Mouse (Mus musculus): Measurements from ENCODE around the gene Tap1.

Gene Tap1

DNA sequence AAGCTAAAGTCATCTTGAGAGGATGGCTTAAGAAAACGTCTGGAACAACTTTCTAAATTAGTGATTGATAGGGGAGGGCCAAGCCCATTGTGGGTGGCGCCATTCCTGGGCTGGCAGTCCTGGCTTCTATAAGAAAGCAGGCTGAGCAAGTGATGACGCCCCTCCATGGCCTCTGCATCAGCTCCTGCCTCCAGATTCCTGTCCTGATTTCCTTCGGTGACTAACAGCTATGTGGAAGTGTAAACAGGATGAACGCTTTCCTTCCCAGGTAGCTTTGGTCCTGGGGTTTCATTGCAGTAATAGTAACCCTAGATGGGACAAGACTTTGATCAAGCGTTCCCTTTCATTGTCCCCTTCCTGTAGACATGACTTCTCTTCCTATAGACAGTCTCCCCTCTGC is 8.3 kb upstream of the Tap1 start:
- DNase-seq (ENCODE audit: extremely low read depth, insufficient read length, low spot score) = no peak

DNA sequence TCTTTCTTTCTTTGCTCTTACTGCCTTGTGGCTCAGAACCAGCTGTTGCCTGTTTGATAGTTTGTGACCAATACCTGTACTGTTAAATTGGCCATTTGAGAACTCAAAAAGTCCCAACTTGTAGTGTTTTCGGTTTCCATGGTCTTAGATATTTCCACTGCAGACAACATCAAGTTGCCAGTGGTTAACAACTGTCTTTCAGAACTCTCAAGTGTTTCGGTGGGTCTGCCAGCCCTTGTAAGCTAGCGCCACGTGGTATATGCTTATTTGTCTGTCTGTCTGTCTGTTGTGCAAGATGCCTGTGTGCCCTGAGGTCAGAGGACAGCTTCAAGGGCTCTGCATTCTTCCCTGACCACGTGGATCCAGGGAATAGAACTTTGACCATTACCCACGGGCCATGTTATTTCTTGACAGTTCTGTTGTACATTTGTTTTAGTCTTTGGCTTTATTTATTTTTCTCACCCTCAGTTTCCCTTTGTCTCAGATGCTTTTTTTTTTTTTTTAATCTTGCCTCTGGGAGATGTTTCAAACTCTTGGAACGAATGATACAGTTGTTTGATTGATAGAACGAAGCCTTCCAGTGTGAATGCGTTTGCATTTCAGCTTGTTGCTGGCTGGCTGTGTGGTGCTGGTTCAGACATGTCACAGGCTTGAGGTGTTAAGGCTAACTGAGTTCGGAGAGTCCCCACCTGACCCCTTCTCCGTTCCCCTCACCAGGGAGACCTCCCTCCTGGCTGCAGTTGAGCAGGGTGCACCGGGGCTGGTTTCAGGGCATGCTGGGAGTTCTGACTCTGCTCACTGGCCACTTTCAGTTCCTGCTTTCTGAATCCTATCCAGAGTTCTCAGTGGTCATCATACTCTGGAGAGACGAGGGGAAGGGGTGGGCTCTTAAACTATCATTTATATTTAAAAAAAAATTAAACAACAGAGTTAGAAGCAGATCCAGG is 7.2 kb upstream of the Tap1 start:
- no peak for DNase-seq (ENCODE audit: extremely low read depth, insufficient read length, low spot score)

DNA sequence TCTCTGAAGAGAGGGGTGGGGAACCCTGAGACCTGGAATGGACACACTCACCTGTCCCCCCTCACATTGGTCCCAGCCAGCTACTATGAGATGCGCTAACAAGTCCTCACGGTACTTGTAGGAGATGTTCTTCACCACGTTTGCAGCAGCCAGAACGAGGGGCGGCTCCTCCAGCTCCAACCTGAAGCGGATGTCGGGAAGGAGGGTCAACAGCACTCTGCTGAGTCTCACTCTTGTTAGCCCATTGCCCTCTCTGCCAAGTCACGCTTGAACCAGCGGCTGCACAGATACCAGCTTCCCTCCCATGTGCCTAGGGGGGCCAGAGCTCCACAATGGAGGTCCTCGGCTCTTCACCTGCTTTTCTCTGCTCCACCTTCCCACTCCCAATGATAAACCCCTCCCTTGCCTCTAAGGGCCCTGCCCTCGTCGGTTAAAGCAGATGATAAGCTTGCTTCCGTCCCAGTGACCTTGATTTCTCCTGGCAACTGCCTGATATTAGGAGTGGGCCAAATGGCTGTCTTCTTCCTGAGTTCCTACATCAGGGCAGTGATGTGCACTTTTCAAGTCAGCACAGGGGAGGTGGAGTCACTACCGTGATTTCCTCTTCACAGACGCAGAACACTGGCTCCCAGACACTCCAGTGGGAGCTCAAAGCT is 3.7 kb upstream of the Tap1 start:
- no peak for DNase-seq (ENCODE audit: extremely low read depth, insufficient read length, low spot score)

DNA sequence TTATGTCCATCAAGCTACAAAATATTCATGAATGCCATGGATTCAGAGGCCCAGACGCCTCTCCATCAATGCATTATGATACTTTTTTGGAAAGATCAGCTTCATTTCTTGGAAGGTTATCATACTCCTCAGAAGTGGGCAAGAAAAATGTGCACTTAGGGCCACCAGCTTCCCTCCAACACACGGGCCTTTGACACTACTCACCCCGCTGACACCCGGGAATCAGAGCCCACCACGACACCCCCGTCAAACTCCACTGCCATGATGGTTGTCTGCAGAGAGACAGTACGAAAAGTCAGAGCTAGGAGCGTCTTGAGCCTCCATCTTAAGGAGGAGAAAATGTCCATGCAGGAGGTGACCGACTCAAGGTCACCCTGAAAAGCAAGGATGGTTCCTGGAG is 1.8 kb upstream of the Tap1 start:
- DNase-seq (ENCODE audit: extremely low read depth, insufficient read length, low spot score) = no peak

DNA sequence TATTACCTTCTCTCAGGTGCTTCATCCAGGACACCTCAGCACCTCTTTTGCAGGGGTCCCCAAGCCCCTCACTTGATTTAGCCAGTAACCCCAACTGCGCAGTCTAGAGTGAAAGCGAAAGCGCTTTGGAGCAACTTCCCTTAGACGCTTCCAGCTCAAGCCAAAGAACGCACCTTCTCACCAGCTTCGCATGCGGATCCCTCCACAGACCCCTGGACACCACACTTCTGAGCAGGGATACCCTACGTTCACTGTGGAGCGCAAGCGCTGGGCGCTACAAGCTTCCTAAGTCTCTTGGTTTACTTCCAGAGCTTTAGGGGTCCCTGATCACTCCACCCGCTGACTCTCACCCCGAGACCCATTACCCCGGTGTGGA is 480 bp upstream of the Tap1 start:
- no peak for DNase-seq (ENCODE audit: extremely low read depth, insufficient read length, low spot score)

DNA sequence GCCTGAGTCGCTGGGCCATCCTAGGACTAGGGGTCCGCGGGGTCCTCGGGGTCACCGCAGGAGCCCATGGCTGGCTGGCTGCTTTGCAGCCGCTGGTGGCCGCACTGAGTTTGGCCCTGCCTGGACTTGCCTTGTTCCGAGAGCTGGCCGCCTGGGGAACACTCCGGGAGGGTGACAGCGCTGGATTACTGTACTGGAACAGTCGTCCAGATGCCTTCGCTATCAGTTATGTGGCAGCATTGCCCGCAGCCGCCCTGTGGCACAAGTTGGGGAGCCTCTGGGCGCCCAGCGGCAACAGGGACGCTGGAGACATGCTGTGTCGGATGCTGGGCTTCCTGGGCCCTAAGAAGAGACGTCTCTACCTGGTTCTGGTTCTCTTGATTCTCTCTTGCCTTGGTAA is 657 bp downstream of the Tap1 start:
- no peak for DNase-seq (ENCODE audit: extremely low read depth, insufficient read length, low spot score)

DNA sequence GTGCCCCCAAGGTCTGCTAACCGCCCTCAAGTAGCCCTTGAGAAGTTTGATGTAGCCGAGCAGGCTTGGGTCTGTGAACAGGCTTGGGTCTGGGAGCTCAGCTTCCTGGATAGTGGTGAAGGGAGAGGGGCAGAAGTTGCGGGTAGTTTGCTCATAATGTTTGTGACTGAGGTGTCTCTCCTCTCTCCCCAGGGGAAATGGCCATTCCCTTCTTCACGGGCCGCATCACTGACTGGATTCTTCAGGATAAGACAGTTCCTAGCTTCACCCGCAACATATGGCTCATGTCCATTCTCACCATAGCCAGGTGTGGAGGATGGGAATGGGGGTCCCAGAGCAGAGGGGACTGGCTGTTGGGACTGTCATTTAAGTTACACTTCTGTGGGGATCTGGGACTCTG is 1.6 kb downstream of the Tap1 start:
- DNase-seq (ENCODE audit: extremely low read depth, insufficient read length, low spot score) = no peak

DNA sequence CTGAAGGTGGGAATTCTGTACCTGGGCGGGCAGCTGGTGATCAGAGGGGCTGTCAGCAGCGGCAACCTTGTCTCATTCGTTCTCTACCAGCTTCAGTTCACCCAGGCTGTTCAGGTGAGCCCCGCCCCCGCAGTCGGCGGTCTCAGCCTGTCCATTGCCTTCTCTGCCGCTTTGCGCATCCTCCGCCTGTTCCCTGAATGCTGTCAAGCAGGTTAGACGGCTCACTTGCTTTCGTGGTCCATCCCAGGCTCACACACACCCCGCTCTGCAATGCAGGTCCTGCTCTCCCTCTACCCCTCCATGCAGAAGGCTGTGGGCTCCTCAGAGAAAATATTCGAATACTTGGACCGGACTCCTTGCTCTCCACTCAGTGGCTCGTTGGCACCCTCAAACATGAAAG is 5.5 kb downstream of the Tap1 start:
- no peak for DNase-seq (ENCODE audit: extremely low read depth, insufficient read length, low spot score)

DNA sequence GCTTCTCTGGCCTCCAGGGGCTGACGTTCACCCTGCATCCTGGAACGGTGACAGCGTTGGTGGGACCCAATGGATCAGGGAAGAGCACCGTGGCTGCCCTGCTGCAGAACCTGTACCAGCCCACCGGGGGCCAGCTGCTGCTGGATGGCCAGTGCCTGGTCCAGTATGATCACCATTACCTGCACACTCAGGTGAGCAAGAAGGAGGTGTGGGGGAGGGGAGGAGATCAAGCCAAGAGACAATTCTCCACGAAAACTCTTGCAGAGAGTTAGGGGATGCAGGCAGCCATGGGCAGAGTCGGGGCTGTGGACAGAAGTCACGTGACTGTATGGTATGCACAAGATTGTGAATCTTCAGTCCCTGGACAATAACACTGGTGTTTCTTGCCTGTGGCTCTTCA is 6.1 kb downstream of the Tap1 start:
- no peak for DNase-seq (ENCODE audit: extremely low read depth, insufficient read length, low spot score)

DNA sequence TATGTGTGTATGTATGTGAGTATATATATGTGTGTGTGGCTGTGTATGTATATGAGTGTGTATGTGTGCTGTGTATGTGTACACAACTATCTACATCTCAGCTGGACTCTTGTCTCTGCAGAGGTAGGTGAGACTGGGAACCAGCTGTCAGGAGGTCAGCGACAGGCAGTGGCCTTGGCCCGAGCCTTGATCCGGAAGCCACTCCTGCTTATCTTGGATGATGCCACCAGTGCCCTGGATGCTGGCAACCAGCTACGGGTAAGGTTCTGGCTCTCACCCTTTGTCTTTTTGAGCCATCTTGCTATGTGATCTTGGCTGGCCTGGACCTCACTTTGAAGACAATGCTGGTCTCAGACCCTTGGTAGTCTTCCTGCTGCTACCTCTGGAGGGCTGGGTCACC is 7.4 kb downstream of the Tap1 start:
- no peak for DNase-seq (ENCODE audit: extremely low read depth, insufficient read length, low spot score)

DNA sequence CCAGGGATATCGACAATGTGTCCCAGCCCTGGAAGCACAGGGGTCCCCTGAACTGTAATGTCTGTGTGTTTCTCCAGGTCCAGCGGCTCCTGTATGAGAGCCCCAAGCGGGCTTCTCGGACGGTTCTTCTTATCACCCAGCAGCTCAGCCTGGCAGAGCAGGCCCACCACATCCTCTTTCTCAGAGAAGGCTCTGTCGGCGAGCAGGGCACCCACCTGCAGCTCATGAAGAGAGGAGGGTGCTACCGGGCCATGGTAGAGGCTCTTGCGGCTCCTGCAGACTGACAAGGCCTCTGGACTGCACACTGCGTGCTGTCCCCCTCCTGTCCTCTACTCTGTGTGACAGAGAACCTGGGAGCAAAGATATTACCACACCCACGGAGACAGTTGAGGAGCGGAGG is 9.1 kb downstream of the Tap1 start:
- DNase-seq (ENCODE audit: extremely low read depth, insufficient read length, low spot score) = no peak

DNA sequence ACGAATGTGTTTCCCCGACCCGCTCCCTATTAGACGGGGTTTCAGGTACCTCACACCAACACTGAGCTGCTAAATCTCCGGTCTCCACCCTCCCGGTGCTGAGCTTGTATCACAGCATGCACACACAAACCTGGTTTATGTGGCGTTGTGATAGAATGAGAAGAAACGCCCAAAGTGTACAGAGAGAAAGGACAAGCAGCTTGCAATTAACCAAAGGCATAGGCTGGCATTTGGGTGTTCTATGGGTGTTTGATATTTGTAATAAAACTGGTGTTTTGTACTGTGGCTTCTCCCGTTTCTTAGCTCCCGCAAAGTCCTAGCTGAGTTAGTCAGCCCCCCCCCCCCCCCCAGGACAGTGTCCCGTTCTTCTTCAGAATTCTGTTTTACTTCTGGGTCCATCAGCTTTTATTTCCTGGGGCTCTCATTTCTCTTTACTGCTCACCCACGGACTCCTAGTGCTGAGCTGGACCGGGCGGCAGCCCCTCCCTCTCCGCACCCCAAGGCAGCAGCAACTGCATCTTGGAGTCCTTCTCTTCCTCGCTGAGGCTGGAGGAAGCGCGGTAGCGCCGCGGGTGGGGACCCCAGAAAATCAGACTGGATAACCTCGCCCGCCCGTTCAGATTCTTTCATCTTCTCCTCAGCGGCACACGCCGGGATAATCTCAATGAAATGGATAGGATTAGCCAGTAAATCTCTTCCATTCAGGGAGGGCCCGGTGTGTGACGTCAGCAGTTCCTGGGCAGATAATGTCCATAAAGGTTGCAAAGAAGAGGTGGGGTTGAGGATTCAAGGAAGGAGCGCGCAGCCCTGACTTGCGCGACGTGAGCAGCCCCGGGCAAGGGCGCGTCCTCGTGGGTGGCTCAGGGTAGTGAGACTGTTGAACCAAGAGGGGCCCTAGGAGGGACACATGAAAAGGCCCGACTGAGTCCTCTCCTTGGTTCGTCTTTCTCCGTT is 9.9 kb downstream of the Tap1 start, which contains the start of gene Psmb8:
Gene Psmb8 (plus strand): TSS at position 781 of the 954 bp plus-strand sequence.
- peak; percentile 42 for DNase-seq (ENCODE audit: extremely low read depth, insufficient read length, low spot score)

DNA sequence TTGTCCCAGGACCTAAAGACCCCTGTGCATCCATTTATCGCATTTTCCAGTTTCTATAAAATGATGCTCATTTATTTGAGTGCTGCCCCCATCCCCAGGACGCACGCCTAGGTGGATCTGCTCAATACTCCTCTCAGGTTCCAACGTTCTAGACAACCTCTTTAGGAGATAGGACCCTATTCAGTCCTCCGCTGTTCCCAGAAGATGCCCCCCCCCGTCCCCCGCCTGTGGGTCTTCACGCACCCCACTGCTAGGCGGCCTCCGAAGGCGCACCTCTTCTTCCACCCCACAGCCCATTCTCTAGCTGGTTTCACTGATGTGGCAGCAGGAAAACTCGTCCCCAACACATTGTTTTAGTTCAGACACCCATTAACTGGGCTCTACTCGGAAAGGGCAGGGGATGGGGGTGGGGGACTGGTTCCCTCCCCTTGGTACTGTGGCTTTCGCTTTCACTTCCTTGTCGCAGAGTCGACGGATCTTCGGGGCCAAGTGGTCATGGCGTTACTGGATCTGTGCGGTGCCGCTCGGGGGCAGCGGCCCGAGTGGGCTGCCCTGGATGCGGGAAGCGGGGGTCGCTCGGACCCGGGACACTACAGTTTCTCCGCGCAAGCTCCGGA is 10.7 kb downstream of the Tap1 start:
- DNase-seq (ENCODE audit: extremely low read depth, insufficient read length, low spot score) = no peak

DNA sequence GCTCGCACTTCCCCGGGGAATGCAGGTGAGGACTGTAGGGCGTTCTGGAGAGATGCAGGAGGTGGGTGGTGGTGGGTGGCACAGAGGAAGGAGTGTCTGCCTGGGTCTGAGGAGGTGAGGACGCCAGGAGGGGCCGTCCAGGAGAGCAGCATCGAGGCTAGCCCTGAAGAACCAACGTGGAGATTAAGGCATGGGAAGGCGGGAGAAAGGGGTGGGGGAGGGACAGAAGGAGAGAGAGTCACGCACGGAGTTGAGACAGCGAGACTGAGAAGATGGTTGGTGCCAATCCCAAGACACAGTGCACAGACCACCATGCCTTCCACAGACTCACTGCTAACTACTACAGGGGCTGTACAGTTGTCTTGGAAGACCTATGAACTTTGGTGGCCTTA is 11.2 kb downstream of the Tap1 start:
- DNase-seq (ENCODE audit: extremely low read depth, insufficient read length, low spot score) = no peak

DNA sequence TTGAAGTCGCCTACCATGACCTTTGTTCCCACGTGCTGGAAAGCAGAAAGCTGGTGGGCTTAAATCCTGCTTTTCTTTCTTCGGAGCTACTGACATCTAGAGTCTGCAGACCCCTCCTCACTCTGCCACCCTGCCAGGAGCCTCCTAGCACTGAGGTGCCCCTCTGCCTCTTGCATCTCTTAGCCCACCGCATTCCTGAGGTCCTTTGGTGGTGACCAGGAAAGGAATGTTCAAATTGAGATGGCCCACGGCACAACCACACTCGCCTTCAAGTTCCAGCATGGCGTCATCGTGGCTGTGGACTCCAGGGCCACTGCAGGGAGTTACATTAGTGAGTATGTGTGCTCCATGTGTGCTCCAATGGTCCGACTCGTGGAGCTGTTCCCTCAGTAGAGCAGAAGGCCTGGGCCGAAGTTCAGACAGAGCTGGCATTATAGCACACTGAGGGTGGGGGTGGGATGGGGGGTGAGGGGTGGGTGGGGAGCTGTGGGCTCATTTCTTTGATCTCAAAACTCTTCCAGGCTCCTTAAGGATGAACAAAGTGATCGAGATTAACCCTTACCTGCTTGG is 11.8 kb downstream of the Tap1 start:
- DNase-seq (ENCODE audit: extremely low read depth, insufficient read length, low spot score) = no peak

DNA sequence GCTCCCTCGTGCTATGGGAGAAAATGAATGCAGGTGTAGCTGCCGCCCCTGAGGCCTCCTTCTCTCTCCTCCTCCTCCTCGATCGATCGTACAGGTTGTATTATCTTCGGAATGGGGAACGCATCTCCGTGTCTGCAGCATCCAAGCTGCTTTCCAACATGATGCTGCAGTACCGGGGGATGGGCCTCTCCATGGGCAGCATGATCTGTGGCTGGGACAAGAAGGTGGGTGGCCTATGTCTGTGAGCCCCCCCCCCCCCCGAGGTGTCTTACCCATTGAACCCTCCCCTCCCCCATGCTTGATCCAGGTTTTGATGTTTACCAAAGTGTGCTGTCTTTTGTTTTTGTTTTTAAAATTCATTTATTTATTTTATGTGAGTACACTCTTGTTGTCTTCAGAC is 12.7 kb downstream of the Tap1 start:
- DNase-seq (ENCODE audit: extremely low read depth, insufficient read length, low spot score) = no peak

DNA sequence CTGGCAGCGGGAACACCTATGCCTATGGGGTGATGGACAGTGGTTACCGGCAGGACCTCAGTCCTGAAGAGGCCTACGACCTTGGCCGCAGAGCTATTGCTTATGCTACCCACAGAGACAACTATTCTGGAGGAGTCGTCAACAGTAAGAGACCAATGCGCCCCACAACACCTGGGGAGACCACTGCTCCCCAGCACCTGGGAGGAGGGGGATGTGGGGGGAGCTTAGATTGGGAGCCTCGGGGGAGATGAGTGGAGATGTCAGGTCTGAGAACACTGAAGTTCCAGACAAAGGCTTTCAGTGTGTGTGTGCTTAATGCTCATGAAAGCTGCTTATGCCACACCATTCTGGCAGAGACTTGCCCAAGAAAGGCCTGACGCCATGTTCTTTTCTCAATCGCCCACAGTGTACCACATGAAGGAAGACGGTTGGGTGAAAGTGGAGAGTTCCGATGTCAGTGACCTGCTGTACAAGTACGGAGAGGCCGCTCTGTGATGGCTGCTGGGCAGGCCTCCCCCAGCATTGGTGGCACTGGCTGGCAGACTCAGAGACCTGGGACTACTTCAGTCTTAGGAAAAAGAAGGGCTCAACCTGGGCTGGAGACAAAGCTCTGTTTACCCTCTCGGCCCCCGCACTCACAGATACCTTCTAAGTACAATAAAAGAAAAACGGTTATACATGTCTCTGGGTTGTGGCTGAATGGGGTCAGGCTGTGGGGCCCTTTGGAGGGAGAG is 13.6 kb downstream of the Tap1 start:
- DNase-seq (ENCODE audit: extremely low read depth, insufficient read length, low spot score) = no peak

DNA sequence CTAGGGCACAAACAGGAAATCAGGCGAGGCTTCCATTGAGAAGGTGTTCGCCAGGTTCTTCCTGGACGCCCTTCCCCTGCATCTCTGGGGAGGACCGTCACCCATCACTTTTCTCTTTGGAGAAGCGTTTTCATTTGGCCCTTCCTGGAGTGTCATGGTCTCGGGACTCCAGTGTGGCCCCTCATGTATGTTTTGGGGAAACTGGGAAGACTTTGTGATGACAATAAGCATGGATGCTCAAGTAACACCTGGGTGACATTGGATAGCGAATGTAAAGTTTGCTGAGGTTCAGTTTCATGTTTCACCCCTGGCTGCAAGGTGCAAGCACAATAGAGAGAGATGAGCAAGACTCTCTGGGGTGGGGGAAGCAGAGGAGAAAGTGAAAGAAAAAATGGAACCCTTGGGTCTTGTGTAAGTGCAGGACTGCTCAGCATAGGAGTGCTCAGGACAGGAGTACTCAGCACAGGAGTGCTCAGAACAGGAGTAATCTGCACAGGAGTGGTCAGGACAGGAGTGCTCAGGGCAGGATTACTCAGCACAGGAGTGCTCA is 14.2 kb downstream of the Tap1 start:
- no peak for DNase-seq (ENCODE audit: extremely low read depth, insufficient read length, low spot score)

DNA sequence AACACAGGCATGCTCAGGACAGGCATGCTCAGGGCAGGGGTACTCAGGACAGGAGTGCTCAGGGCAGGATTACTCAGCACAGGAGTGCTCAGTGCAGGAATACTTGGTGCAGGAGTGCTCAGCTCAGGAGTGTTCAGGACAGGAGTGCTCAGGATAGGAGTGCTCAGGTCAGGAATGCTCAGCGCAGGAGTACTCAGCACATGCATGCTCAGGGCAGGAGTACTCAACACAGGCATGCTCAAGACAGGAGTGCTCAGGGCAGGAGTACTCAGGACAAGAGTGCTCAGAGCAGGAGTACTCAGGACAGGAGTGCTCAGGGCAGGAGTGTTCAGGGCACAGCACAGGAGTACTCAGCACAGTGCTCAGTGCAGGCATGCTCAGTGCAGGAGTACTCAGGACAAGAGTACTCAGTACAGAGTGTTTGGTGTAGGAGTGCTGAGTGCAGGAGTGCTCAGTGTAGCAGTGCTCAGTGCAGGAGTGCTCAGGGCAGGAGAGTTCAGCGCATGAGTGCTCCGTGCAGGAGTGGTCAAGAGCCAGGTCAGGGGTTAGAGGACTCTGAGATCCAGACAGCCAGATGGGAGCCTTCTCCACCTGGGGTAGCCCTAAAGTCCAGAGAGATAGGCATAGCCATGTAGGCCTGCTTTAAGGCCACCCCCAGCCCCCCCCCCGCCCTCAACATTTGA is 15.5 kb downstream of the Tap1 start:
- DNase-seq (ENCODE audit: extremely low read depth, insufficient read length, low spot score) = no peak
